Mouse (Mus musculus) liver, embryonic 16.5 days (tissue): ENCODE results near the gene Slc25a19. TPM values are rescaled to one million over a fixed set of nuclear protein-coding genes. Genes with fewer than 3 reads are reported as not detected.

Experiments
- ATAC-seq: fragments of 200-750 bp; cut with Nextera tagmentation; 2 replicates; pipeline ENCODE4 v1.8.0; 2017; ENCODE audit warnings: low read depth, mild to moderate bottlenecking, moderate number of reproducible peaks, moderate library complexity
- H3K27ac ChIP-seq: fragments of 300-500 bp; sonication (generic); 2 replicates; pipeline ENCODE4 v1.5.1; 2014; ENCODE audit warnings: mild to moderate bottlenecking, low read length
- H3K27me3 ChIP-seq: fragments of 300-500 bp; sonication (generic); 2 replicates; pipeline ENCODE4 v1.6.1; 2014; ENCODE audit warnings: low read depth, low read length, mixed read lengths; ENCODE audit not compliant: control insufficient read depth, insufficient read depth
- H3K36me3 ChIP-seq: fragments of 300-500 bp; sonication (generic); 2 replicates; pipeline ENCODE4 v1.6.1; 2014; ENCODE audit warnings: mild to moderate bottlenecking; ENCODE audit not compliant: control insufficient read depth, insufficient read depth
- H3K4me1 ChIP-seq: fragments of 300-500 bp; sonication (generic); 2 replicates; pipeline ENCODE4 v1.6.1; 2014; ENCODE audit warnings: low read depth, low read length, mixed read lengths; ENCODE audit not compliant: control insufficient read depth
- H3K4me2 ChIP-seq: fragments of 300-500 bp; sonication (generic); 2 replicates; pipeline ENCODE4 v1.6.1; 2014; ENCODE audit warnings: low read depth, low read length, mixed read lengths
- H3K4me3 ChIP-seq: fragments of 300-500 bp; sonication (generic); 2 replicates; pipeline ENCODE4 v1.5.1; 2014; ENCODE audit warnings: low read depth, mild to moderate bottlenecking, low read length
- H3K9ac ChIP-seq: fragments of 300-500 bp; sonication (generic); 2 replicates; pipeline ENCODE4 v1.6.1; 2014; ENCODE audit warnings: low read depth, low read length
- H3K9me3 ChIP-seq: fragments of 300-500 bp; sonication (generic); replicated peaks from 2 replicates; pipeline ENCODE4 v1.6.1; 2016; ENCODE audit warnings: low read length; ENCODE audit not compliant: control insufficient read depth
- WGBS: fragments of 180-500 bp; shearing (Covaris S2); extraction: QIAGEN DNeasy Blood & Tissue Kit; methylation state at CpG from one replicate; pipeline ENCODE4 v1.1.7; 2014; ENCODE audit not compliant: insufficient replicate concordance; 5-methylcytosine and 5-hydroxymethylcytosine counted together
- polyA plus RNA-seq: library from polyadenylated mRNA; unstranded; fragments of >200 nt; fragmentation: Nextera tagmentation; extraction: Ambion mirVana; gene quantifications from 2 replicates; pipeline ENCODE4 v1.2.1, GENCODE M21; 2015

Gene Slc25a19
- polyA plus RNA-seq, 1 experiment from 2014 or later = 8.7 TPM

GRCm38 (mm10) chr11:115644308-115644707 lies 16.2 kb upstream of the Slc25a19 start:
- Histone ChIP-seq H3K9ac (no peak overlapping the region), H3K4me3 (no peak overlapping the region), H3K27ac (no peak overlapping the region), H3K36me3 (peaks cover 11% of the 10 kb centered on the region), H3K27me3 (no peaks in the 10 kb centered on the region), H3K4me1 (peaks cover 9% of the 10 kb centered on the region), H3K4me2 (no peak overlapping the region), H3K9me3 (no peaks in the 10 kb centered on the region)
- WGBS = 85% methylated on average over 13 of the region's 13 CpGs
- ATAC-seq = no peak

GRCm38 (mm10) chr11:115643265-115643664 lies 15.2 kb upstream of the Slc25a19 start:
- no peak overlapping the region for H3K4me3 ChIP-seq
- no peak for ATAC-seq
- H3K9me3 ChIP-seq = no peaks in the 10 kb centered on the region
- no peak overlapping the region for H3K27ac ChIP-seq
- peaks cover 9% of the 10 kb centered on the region for H3K4me1 ChIP-seq
- H3K4me2 ChIP-seq = no peak overlapping the region
- H3K9ac ChIP-seq = no peak overlapping the region
- peaks cover 11% of the 10 kb centered on the region for H3K36me3 ChIP-seq
- WGBS = 46% methylated on average over 10 of the region's 10 CpGs
- H3K27me3 ChIP-seq = no peaks in the 10 kb centered on the region

GRCm38 (mm10) chr11:115642705-115643104 lies 14.6 kb upstream of the Slc25a19 start:
- Histone ChIP-seq H3K27me3 (no peaks in the 10 kb centered on the region), H3K4me3 (no peak overlapping the region), H3K27ac (no peak overlapping the region), H3K36me3 (peaks cover 7% of the 10 kb centered on the region), H3K4me2 (no peak overlapping the region), H3K9ac (no peak overlapping the region), H3K4me1 (peaks cover 9% of the 10 kb centered on the region), H3K9me3 (no peaks in the 10 kb centered on the region)
- ATAC-seq = no peak
- 79% methylated on average over 2 of the region's 2 CpGs for WGBS

GRCm38 (mm10) chr11:115641664-115642036 lies 13.6 kb upstream of the Slc25a19 start:
- Histone ChIP-seq H3K36me3 (peaks cover 7% of the 10 kb centered on the region), H3K4me3 (no peak overlapping the region), H3K9ac (no peak overlapping the region), H3K27me3 (no peaks in the 10 kb centered on the region), H3K4me1 (peaks cover 9% of the 10 kb centered on the region), H3K4me2 (no peak overlapping the region), H3K9me3 (no peaks in the 10 kb centered on the region), H3K27ac (no peak overlapping the region)
- WGBS = 72% methylated on average over 4 of the region's 4 CpGs
- no peak for ATAC-seq

GRCm38 (mm10) chr11:115640978-115641663 lies 13.0 kb upstream of the Slc25a19 start:
- H3K27me3 ChIP-seq = no peaks in the 10 kb centered on the region
- H3K4me2 ChIP-seq = no peak overlapping the region
- H3K4me3 ChIP-seq = no peak overlapping the region
- H3K27ac ChIP-seq = no peak overlapping the region
- H3K36me3 ChIP-seq = peaks cover 4% of the 10 kb centered on the region
- H3K9ac ChIP-seq = no peak overlapping the region
- WGBS = 16% methylated on average over 14 of the region's 14 CpGs
- ATAC-seq = no peak
- H3K4me1 ChIP-seq = peaks cover 9% of the 10 kb centered on the region
- no peaks in the 10 kb centered on the region for H3K9me3 ChIP-seq

GRCm38 (mm10) chr11:115640311-115640828 lies 12.3 kb upstream of the Slc25a19 start:
- H3K9me3 ChIP-seq = no peaks in the 10 kb centered on the region
- no peak for ATAC-seq
- H3K27me3 ChIP-seq = no peaks in the 10 kb centered on the region
- peaks cover 4% of the 10 kb centered on the region for H3K36me3 ChIP-seq
- 68% methylated on average over 3 of the region's 4 CpGs for WGBS
- no peak overlapping the region for H3K27ac ChIP-seq
- H3K4me3 ChIP-seq = no peak overlapping the region
- no peak overlapping the region for H3K9ac ChIP-seq
- H3K4me1 ChIP-seq = peaks cover 9% of the 10 kb centered on the region
- no peak overlapping the region for H3K4me2 ChIP-seq

- H3K9me3 ChIP-seq = no peaks in the 10 kb centered on the region
- no peak overlapping the region for H3K27ac ChIP-seq
- H3K9ac ChIP-seq = no peak overlapping the region
- H3K4me2 ChIP-seq = no peak overlapping the region
- peaks cover 9% of the 10 kb centered on the region for H3K4me1 ChIP-seq
- WGBS = 74% methylated on average over 4 of the region's 4 CpGs
- no peak for ATAC-seq
- peaks cover 2% of the 10 kb centered on the region for H3K36me3 ChIP-seq
- H3K27me3 ChIP-seq = no peaks in the 10 kb centered on the region
- no peak overlapping the region for H3K4me3 ChIP-seq
These were observed 11.4 kb upstream of the Slc25a19 start for GRCm38 (mm10) chr11:115639540-115639939.

- 43% methylated on average over 5 of the region's 5 CpGs for WGBS
These were observed 10.7 kb upstream of the Slc25a19 start for GRCm38 (mm10) chr11:115638498-115639409.

GRCm38 (mm10) chr11:115636960-115637359 lies 8.9 kb upstream of the Slc25a19 start:
- H3K4me1 ChIP-seq = peaks cover 9% of the 10 kb centered on the region
- WGBS = 69% methylated on average over 3 of the region's 3 CpGs

More at GRCm38 (mm10) chr11:115638498-115639409, 10.7 kb upstream of the Slc25a19 start:
- Histone ChIP-seq H3K36me3 (no peaks in the 10 kb centered on the region), H3K9ac (no peak overlapping the region), H3K4me2 (no peak overlapping the region), H3K4me3 (no peak overlapping the region), H3K4me1 (peaks cover 9% of the 10 kb centered on the region), H3K27me3 (no peaks in the 10 kb centered on the region), H3K27ac (no peak overlapping the region), H3K9me3 (no peaks in the 10 kb centered on the region)
- no peak for ATAC-seq

More at GRCm38 (mm10) chr11:115636960-115637359, 8.9 kb upstream of the Slc25a19 start:
- Histone ChIP-seq H3K9me3 (no peaks in the 10 kb centered on the region), H3K9ac (no peak overlapping the region), H3K27me3 (no peaks in the 10 kb centered on the region), H3K4me2 (no peak overlapping the region), H3K27ac (no peak overlapping the region), H3K4me3 (no peak overlapping the region), H3K36me3 (no peaks in the 10 kb centered on the region)
- no peak for ATAC-seq
